In genomic region chr10:111666963-111667362, GRCm38 (mm10) we compare ENCODE assay signal across 23 mouse cellular contexts.
DNase-seq lines count a peak whose midpoint lies in the region; ATAC-seq lines count a peak whose summit lies in the region.
"Had no signal": no experiment of that assay in that cellular context is flagged by ENCODE, and none has a peak within 500 bp of the region (broad histone marks: within the 10 kb centered on the region; RNA-seq: fewer than 3 reads in every experiment).

No protein-coding gene starts in this region.

- no peaks in the 10 kb centered on the region for H3K4me1 ChIP-seq in forebrain, embryonic 11.5 days (replicated peaks; ENCODE audit: control insufficient read depth, insufficient read depth, low read length)
- peaks cover 8% of the 10 kb centered on the region; the same call in 1 of the 2 replicates for H3K4me1 ChIP-seq in forebrain, embryonic 15.5 days
- peaks cover 10% of the 10 kb centered on the region for H3K4me1 ChIP-seq in heart, embryonic 12.5 days (replicated peaks)
- H3K4me1 ChIP-seq in heart, embryonic 15.5 days (replicated peaks), result peaks cover 4% of the 10 kb centered on the region; the same call in 1 of the 2 replicates
- H3K4me1 ChIP-seq in lung, embryonic 15.5 days, result peaks cover 27% of the 10 kb centered on the region
- H3K4me1 ChIP-seq: hindbrain, embryonic 15.5 days had no signal

- no peak for ATAC-seq in forebrain, embryonic 11.5 days (replicated peaks; ENCODE audit: low FRiP score)
- ATAC-seq in forebrain, embryonic 15.5 days (replicated peaks), result no peak
- ATAC-seq in heart, embryonic 12.5 days (ENCODE audit: insufficient number of reproducible peaks, low FRiP score), result no peak
- no peak for ATAC-seq in heart, embryonic 15.5 days (replicated peaks; ENCODE audit: insufficient number of reproducible peaks, insufficient read depth, low FRiP score, low read depth)
- no peak for ATAC-seq in lung, embryonic 15.5 days (ENCODE audit: borderline replicate concordance, extremely low read depth, low FRiP score, low TSS enrichment)
- ATAC-seq: intestine, postnatal 0 days had no signal

- no peak overlapping the region for H3K4me2 ChIP-seq in forebrain, embryonic 11.5 days (ENCODE audit: low read depth, low read length, severe bottlenecking)
- H3K4me2 ChIP-seq in forebrain, embryonic 15.5 days (replicated peaks), result no peak overlapping the region
- peak overlapping the region; percentile 37 for H3K4me2 ChIP-seq in heart, embryonic 12.5 days
- H3K4me2 ChIP-seq in heart, embryonic 15.5 days, result peak overlapping the region; percentile 24
- no peak overlapping the region for H3K4me2 ChIP-seq in lung, embryonic 15.5 days
- H3K4me2 ChIP-seq: embryonic facial prominence, embryonic 12.5 days; embryonic facial prominence, embryonic 15.5 days; forebrain, embryonic 12.5 days; hindbrain, embryonic 12.5 days; hindbrain, embryonic 15.5 days had no signal

- H3K27ac ChIP-seq in forebrain, embryonic 11.5 days (ENCODE audit: low read depth, low read length), result no peak overlapping the region
- no peak overlapping the region for H3K27ac ChIP-seq in forebrain, embryonic 15.5 days (replicated peaks)
- no peak overlapping the region for H3K27ac ChIP-seq in heart, embryonic 12.5 days (ENCODE audit: poor library complexity, severe bottlenecking)
- H3K27ac ChIP-seq in heart, embryonic 15.5 days, result no peak overlapping the region
- H3K27ac ChIP-seq in lung, embryonic 15.5 days, result no peak overlapping the region
- H3K27ac ChIP-seq: embryonic facial prominence, embryonic 12.5 days; embryonic facial prominence, embryonic 15.5 days; forebrain, embryonic 12.5 days; hindbrain, embryonic 12.5 days; hindbrain, embryonic 15.5 days had no signal

- no peak overlapping the region for H3K4me3 ChIP-seq in forebrain, embryonic 11.5 days (ENCODE audit: low read depth, low read length)
- H3K4me3 ChIP-seq in forebrain, embryonic 15.5 days, result no peak overlapping the region
- no peak overlapping the region for H3K4me3 ChIP-seq in heart, embryonic 12.5 days
- H3K4me3 ChIP-seq in heart, embryonic 15.5 days, result no peak overlapping the region
- no peak overlapping the region for H3K4me3 ChIP-seq in lung, embryonic 15.5 days
- H3K4me3 ChIP-seq: embryonic facial prominence, embryonic 12.5 days; embryonic facial prominence, embryonic 15.5 days; forebrain, embryonic 12.5 days; hindbrain, embryonic 12.5 days; hindbrain, embryonic 15.5 days had no signal

- WGBS in forebrain, embryonic 11.5 days, result 92% methylated on average over 13 of the region's 13 CpGs
- 91% methylated on average over 13 of the region's 13 CpGs for WGBS in forebrain, embryonic 15.5 days
- 40% methylated on average over 13 of the region's 13 CpGs for WGBS in heart, embryonic 12.5 days
- 46% methylated on average over 13 of the region's 13 CpGs for WGBS in heart, embryonic 15.5 days
- 79% methylated on average over 13 of the region's 13 CpGs for WGBS in lung, embryonic 15.5 days

- H3K36me3 ChIP-seq in forebrain, embryonic 11.5 days (ENCODE audit: control insufficient read depth, insufficient read depth, low read length), result no peaks in the 10 kb centered on the region
- H3K36me3 ChIP-seq in forebrain, embryonic 15.5 days, result no peaks in the 10 kb centered on the region
- no peaks in the 10 kb centered on the region for H3K36me3 ChIP-seq in heart, embryonic 12.5 days
- H3K36me3 ChIP-seq in heart, embryonic 15.5 days, result no peaks in the 10 kb centered on the region
- no peaks in the 10 kb centered on the region for H3K36me3 ChIP-seq in lung, embryonic 15.5 days
- H3K36me3 ChIP-seq: embryonic facial prominence, embryonic 12.5 days; embryonic facial prominence, embryonic 15.5 days; forebrain, embryonic 12.5 days; hindbrain, embryonic 12.5 days; hindbrain, embryonic 15.5 days had no signal

- H3K27me3 ChIP-seq in forebrain, embryonic 11.5 days (ENCODE audit: control insufficient read depth, insufficient read depth, low read length), result no peaks in the 10 kb centered on the region
- H3K27me3 ChIP-seq in forebrain, embryonic 15.5 days, result no peaks in the 10 kb centered on the region
- H3K27me3 ChIP-seq in heart, embryonic 12.5 days (replicated peaks), result no peaks in the 10 kb centered on the region
- no peaks in the 10 kb centered on the region for H3K27me3 ChIP-seq in heart, embryonic 15.5 days
- no peaks in the 10 kb centered on the region for H3K27me3 ChIP-seq in lung, embryonic 15.5 days
- H3K27me3 ChIP-seq: embryonic facial prominence, embryonic 12.5 days; embryonic facial prominence, embryonic 15.5 days; forebrain, embryonic 12.5 days; hindbrain, embryonic 12.5 days; hindbrain, embryonic 15.5 days had no signal

- no peak overlapping the region for H3K9ac ChIP-seq in forebrain, embryonic 11.5 days (ENCODE audit: low read length)
- no peak overlapping the region for H3K9ac ChIP-seq in forebrain, embryonic 15.5 days (replicated peaks)
- H3K9ac ChIP-seq in heart, embryonic 12.5 days, result no peak overlapping the region
- H3K9ac ChIP-seq in heart, embryonic 15.5 days, result no peak overlapping the region
- 0 out of 2 replicates have a peak overlapping the region, but pooled peaks have one; percentile 13 for H3K9ac ChIP-seq in lung, embryonic 15.5 days
- H3K9ac ChIP-seq: embryonic facial prominence, embryonic 12.5 days; embryonic facial prominence, embryonic 15.5 days; forebrain, embryonic 12.5 days; hindbrain, embryonic 12.5 days; hindbrain, embryonic 15.5 days had no signal

- peak; percentile 18 for DNase-seq in forebrain, embryonic 11.5 days (ENCODE audit: low spot score)
- DNase-seq in heart, adult 9 months (ENCODE audit: low spot score in 2 of 2), result no peak
- DNase-seq in heart, adult 8-10 months (ENCODE audit: low spot score), result no peak
- DNase-seq in lung, postnatal 36 days, result no peak
- DNase-seq: adrenal gland, adult 2 months; adrenal gland, postnatal 14 days; cerebellum, adult 11 months; cerebellum, adult 2 months; cerebellum, adult 9-11 months; cerebellum, postnatal 25 days; gastrocnemius, postnatal 10 days; gastrocnemius, postnatal 36 days; kidney, adult 2 months had no signal

- H3K9me3 ChIP-seq in forebrain, embryonic 11.5 days (ENCODE audit: control insufficient read depth, low read length), result no peaks in the 10 kb centered on the region
- H3K9me3 ChIP-seq in forebrain, embryonic 15.5 days, result no peaks in the 10 kb centered on the region
- H3K9me3 ChIP-seq in heart, embryonic 12.5 days (replicated peaks), result no peaks in the 10 kb centered on the region
- no peaks in the 10 kb centered on the region for H3K9me3 ChIP-seq in heart, embryonic 15.5 days (replicated peaks)
- no peaks in the 10 kb centered on the region for H3K9me3 ChIP-seq in lung, embryonic 15.5 days
- H3K9me3 ChIP-seq: embryonic facial prominence, embryonic 12.5 days; embryonic facial prominence, embryonic 15.5 days; forebrain, embryonic 12.5 days; hindbrain, embryonic 12.5 days; hindbrain, embryonic 15.5 days had no signal

Comparison
In these comparisons a context has a peak if more than half of its experiments do, and no peak if none do; other contexts are left out.
1. H3K4me2 ChIP-seq: peak in heart, embryonic 12.5 days (single experiment) and heart, embryonic 15.5 days (single experiment); none in forebrain, embryonic 11.5 days (single experiment), forebrain, embryonic 15.5 days (single experiment) and lung, embryonic 15.5 days (single experiment).